Mouse (Mus musculus): ENCODE data around the gene Vmn2r15.

The Vmn2r15 gene

GRCm38 (mm10) chr5:109297544-109297943, at the start of gene Vmn2r15:
Gene Vmn2r15, minus strand, starts transcription at chr5:109297644.
- DNase-seq (ENCODE audit: low spot score), result no peak

GRCm38 (mm10) chr5:109329862-109330261, 32.4 kb upstream of the Vmn2r15 start, which contains the start of gene Vmn2r16:
Gene Vmn2r16, plus strand, starts transcription at chr5:109330162.
- DNase-seq (ENCODE audit: low spot score), result no peak

- no peak for DNase-seq (ENCODE audit: low spot score)
Observed at GRCm38 (mm10) chr5:109294655-109295054, 2.8 kb downstream of the Vmn2r15 start.

Data from retina, embryonic 14.5 days (tissue).